9 mouse cellular contexts compared by ENCODE assay signal in the genomic region with DNA sequence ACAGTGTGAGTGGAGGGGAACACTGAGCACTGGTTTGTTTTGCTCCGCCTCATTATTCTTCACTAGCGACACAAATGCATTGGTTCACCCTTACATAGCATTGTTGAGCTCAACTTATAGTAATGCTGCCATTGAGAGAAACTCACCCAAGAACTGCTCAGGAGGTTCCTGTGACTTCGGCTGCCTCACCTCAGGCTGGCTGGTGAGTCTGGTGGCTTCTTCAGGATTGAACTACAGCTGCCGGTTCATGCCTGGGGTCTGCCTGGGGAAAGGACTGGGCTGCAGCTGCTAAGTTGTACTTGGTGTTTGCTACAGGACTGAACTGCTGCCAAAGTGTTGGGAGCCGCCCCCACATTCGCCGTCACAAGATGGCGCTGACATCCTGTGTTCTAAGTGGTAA. TPM values are rescaled to one million over a fixed set of nuclear protein-coding genes. Genes with fewer than 3 reads are reported as not detected.
"Had no signal": no experiment of that assay in that cellular context is flagged by ENCODE, and none has a peak within 500 bp of the region (broad histone marks: within the 10 kb centered on the region; RNA-seq: fewer than 3 reads in every experiment).

No protein-coding gene starts in this region.

- DNase-seq: forebrain, postnatal 0 days; gastrocnemius, postnatal 14 days; gastrocnemius, postnatal 36 days; heart, adult 18-20 months; heart, postnatal 14 days; heart, postnatal 36 days; kidney, postnatal 14 days; layer of hippocampus, postnatal 36 days; left cerebral cortex, postnatal 4 days had no signal

RNA-seq across cellular contexts. Expression of a gene that starts 13.3 kb away (rescaled TPM):
- total RNA-seq: left cerebral cortex, postnatal 4 days had no signal
